Mouse (Mus musculus): ENCODE results near the gene Adamts5. TPM values are rescaled to one million over a fixed set of nuclear protein-coding genes. Genes with fewer than 3 reads are reported as not detected.

Gene Adamts5
- polyA plus RNA-seq, 1 experiment from 2014 or later, result 7.5 TPM

DNA sequence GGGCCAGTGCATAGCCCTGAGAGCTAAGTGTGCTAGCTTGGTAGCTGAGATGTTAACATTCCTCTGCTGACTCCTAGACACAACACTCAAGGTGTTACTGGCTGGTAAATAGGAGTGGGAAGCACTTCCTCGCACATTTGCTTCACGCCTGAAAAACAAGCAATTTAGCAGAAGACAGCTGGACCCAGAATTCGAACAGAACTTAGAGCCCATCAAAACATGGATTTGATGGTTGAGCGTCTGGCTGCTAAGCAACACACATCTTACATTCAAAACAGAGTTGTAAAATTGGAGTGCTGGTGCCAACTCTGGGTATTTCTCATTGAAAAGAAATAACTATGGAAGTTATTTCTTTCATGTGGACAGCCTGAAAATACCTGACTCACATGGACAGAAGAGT is 5.7 kb downstream of the Adamts5 start:
- 71% methylated on average over 4 of the region's 4 CpGs for WGBS
- no peak overlapping the region for H3K4me3 ChIP-seq (replicated peaks)
- H3K36me3 ChIP-seq, result no peaks in the 10 kb centered on the region
- H3K9ac ChIP-seq (replicated peaks), result no peak overlapping the region
- H3K4me2 ChIP-seq, result no peak overlapping the region
- no peaks in the 10 kb centered on the region for H3K9me3 ChIP-seq
- H3K27ac ChIP-seq, result no peak overlapping the region
- H3K4me1 ChIP-seq (replicated peaks), result peaks cover 34% of the 10 kb centered on the region
- H3K27me3 ChIP-seq, result peaks cover 19% of the 10 kb centered on the region
- no peak for ATAC-seq (ENCODE audit: insufficient number of reproducible peaks, insufficient read depth, low FRiP score, low TSS enrichment, low read depth)

DNA sequence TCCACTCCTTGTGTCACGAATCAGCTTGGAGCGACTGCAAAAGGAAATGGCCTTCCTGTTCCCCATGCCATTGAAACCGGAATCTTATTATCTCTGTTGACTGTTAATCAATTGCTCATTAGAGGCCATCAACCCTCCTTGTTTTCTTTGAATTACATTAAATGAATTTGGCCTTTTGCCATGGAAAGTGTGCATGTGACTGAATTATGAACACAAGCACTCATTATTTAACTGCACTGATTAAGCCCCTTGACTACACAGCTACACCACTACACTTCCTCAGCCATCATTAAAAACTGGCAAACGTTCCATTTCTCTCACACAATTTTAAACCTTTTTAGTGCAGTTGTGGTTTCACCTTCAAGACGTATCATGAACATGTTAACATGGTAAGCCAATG is 11.8 kb downstream of the Adamts5 start:
- WGBS, result 50% methylated on average over 5 of the region's 5 CpGs
- Histone ChIP-seq H3K27me3 (no peaks in the 10 kb centered on the region), H3K4me1 (replicated peaks) (peaks cover 12% of the 10 kb centered on the region), H3K4me2 (no peak overlapping the region), H3K9me3 (no peaks in the 10 kb centered on the region), H3K9ac (replicated peaks) (no peak overlapping the region), H3K4me3 (replicated peaks) (no peak overlapping the region), H3K36me3 (no peaks in the 10 kb centered on the region), H3K27ac (no peak overlapping the region)
- no peak for ATAC-seq (ENCODE audit: insufficient number of reproducible peaks, insufficient read depth, low FRiP score, low TSS enrichment, low read depth)

DNA sequence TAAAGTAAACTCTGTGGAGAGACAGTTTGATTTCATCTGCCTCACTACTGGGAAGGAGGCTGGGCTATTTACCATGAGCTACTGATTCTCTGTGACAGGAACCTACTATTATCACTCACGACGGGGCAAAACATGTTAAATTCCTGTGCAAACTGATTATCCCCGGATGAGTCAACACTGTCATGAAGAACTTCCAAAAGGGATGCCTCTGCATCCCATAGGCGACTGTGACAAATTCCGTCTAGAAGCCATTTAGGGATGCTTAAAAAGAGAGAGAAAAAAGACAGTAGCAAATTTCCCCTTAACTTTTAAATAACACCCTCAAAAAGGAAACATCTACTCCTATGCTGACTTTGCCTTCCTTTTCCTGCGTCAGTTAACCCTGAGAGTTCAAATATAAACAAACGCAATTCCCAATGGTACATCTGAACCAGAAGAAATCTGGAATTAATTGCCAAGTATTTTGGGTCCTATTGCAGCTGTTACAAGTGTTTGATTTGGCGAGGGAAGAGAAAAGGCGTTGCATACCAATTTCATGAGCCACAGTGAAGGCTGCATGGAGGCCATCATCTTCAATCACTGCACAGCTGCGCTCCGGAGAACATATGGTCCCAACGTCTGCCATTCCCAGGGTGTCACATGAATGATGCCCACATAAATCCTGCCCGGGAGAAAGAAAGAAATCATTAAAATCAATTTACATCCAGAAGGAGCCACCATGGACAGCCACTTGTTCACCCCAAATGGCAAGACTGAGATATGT is 14.2 kb downstream of the Adamts5 start:
- ATAC-seq (ENCODE audit: insufficient number of reproducible peaks, insufficient read depth, low FRiP score, low TSS enrichment, low read depth), result peak; percentile 54; the same call in 1 of the 2 replicates
- H3K27me3 ChIP-seq, result no peaks in the 10 kb centered on the region
- no peaks in the 10 kb centered on the region for H3K9me3 ChIP-seq
- 43% methylated on average over 13 of the region's 13 CpGs for WGBS
- peaks cover 18% of the 10 kb centered on the region for H3K4me1 ChIP-seq (replicated peaks)
- H3K4me3 ChIP-seq (replicated peaks), result no peak overlapping the region
- no peak overlapping the region for H3K9ac ChIP-seq (replicated peaks)
- H3K27ac ChIP-seq, result peak overlapping the region; percentile 8; the same call in 1 of the 2 replicates
- no peaks in the 10 kb centered on the region for H3K36me3 ChIP-seq
- no peak overlapping the region for H3K4me2 ChIP-seq

DNA sequence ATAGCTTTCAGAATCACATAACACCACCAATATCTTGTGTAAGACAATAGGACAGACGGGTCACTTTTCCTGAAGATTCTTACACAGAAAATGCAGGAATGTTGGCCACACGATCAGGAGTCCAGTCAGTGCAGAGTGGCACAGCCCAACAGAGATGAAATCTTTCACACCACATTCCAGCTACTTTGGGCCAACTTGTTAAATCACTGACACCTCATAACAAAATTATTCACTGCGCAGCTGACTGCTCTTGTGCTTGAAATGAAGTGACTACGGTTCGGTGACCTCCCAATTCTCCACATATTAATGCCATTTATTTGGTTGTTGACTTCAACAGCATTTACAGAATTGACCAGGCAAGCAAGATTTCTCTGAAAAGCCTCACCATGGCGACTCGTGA is 22.6 kb downstream of the Adamts5 start:
- Histone ChIP-seq H3K4me3 (replicated peaks) (no peak overlapping the region), H3K9ac (replicated peaks) (no peak overlapping the region), H3K27ac (no peak overlapping the region), H3K27me3 (no peaks in the 10 kb centered on the region), H3K4me1 (replicated peaks) (peaks cover 23% of the 10 kb centered on the region), H3K4me2 (no peak overlapping the region), H3K9me3 (no peaks in the 10 kb centered on the region), H3K36me3 (peaks cover 13% of the 10 kb centered on the region)
- WGBS, result 68% methylated on average over 7 of the region's 7 CpGs
- no peak for ATAC-seq (ENCODE audit: insufficient number of reproducible peaks, insufficient read depth, low FRiP score, low TSS enrichment, low read depth)

DNA sequence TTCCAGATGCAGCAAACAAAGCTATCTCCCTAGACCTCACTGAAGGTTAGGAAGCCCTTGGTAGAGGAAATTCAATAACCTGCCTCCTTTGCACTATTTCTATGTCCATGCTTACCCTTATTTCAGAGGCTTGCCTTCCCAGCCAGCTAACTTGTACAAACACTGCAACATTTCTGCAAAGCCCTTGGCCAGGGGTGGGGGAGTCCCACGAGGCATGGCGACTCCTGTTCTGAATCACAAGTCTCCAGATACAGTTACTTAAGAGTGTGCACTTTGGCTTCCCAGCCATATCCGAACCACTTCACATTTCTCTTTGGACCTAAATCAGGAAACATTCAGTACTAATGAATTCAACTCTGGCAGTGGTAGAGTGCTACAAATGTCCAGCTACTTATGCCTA is 27.5 kb downstream of the Adamts5 start:
- no peaks in the 10 kb centered on the region for H3K9me3 ChIP-seq
- H3K4me1 ChIP-seq (replicated peaks), result peaks cover 3% of the 10 kb centered on the region
- no peaks in the 10 kb centered on the region for H3K27me3 ChIP-seq
- H3K4me3 ChIP-seq (replicated peaks), result no peak overlapping the region
- 64% methylated on average over 3 of the region's 3 CpGs for WGBS
- no peak overlapping the region for H3K27ac ChIP-seq
- peaks cover 15% of the 10 kb centered on the region for H3K36me3 ChIP-seq
- no peak overlapping the region for H3K4me2 ChIP-seq
- no peak overlapping the region for H3K9ac ChIP-seq (replicated peaks)
- no peak for ATAC-seq (ENCODE audit: insufficient number of reproducible peaks, insufficient read depth, low FRiP score, low TSS enrichment, low read depth)

DNA sequence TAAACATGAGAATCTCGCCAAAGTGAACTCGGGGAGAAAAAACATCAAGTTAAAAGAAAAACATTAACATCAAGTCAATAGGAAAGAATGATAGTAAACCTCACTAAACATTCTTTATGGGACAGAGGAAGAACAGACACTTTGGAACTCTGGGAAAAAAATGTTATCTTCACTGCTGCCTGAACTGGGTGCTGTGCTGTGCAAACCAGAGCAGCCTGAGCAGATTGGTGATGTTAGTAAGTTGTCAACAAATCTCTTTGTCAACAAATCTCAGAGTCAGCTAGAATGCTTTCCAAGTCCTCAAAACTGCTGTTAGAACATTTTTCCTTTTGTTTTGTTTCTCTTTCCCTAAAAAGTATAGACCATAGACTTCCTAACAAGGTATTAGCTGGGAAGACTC is 29.7 kb downstream of the Adamts5 start:
- H3K4me3 ChIP-seq (replicated peaks), result no peak overlapping the region
- peaks cover 13% of the 10 kb centered on the region; the same call in 1 of the 2 replicates for H3K36me3 ChIP-seq
- no peak overlapping the region for H3K9ac ChIP-seq (replicated peaks)
- ATAC-seq (ENCODE audit: insufficient number of reproducible peaks, insufficient read depth, low FRiP score, low TSS enrichment, low read depth), result no peak
- H3K4me1 ChIP-seq (replicated peaks), result peaks cover 10% of the 10 kb centered on the region
- no peaks in the 10 kb centered on the region for H3K27me3 ChIP-seq
- H3K27ac ChIP-seq, result no peak overlapping the region
- 75% methylated on average over 2 of the region's 2 CpGs for WGBS
- H3K4me2 ChIP-seq, result no peak overlapping the region
- no peaks in the 10 kb centered on the region for H3K9me3 ChIP-seq

DNA sequence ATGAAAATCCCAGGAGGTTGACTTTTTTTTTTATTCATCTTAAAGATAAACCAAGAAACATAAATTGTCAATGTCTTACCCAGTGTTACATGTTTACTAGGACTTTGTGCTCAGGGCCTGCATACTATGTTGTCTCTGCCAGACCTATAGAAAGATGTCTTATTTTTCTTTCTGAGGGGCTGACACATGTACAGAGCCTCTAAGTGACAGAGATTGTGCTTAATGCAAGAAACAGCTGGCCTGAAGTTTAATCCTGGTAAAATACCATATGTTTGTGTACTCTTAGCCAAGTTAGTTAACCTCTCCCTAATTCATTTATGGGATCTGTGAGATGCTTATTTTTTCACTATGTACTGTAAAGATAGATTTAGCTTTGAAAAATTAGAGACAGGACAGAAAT is 30.4 kb downstream of the Adamts5 start:
- Histone ChIP-seq H3K27me3 (no peaks in the 10 kb centered on the region), H3K4me2 (no peak overlapping the region), H3K36me3 (peaks cover 16% of the 10 kb centered on the region; the same call in 1 of the 2 replicates), H3K4me3 (replicated peaks) (no peak overlapping the region), H3K4me1 (replicated peaks) (peaks cover 10% of the 10 kb centered on the region), H3K9me3 (no peaks in the 10 kb centered on the region), H3K27ac (no peak overlapping the region), H3K9ac (replicated peaks) (no peak overlapping the region)
- no peak for ATAC-seq (ENCODE audit: insufficient number of reproducible peaks, insufficient read depth, low FRiP score, low TSS enrichment, low read depth)

DNA sequence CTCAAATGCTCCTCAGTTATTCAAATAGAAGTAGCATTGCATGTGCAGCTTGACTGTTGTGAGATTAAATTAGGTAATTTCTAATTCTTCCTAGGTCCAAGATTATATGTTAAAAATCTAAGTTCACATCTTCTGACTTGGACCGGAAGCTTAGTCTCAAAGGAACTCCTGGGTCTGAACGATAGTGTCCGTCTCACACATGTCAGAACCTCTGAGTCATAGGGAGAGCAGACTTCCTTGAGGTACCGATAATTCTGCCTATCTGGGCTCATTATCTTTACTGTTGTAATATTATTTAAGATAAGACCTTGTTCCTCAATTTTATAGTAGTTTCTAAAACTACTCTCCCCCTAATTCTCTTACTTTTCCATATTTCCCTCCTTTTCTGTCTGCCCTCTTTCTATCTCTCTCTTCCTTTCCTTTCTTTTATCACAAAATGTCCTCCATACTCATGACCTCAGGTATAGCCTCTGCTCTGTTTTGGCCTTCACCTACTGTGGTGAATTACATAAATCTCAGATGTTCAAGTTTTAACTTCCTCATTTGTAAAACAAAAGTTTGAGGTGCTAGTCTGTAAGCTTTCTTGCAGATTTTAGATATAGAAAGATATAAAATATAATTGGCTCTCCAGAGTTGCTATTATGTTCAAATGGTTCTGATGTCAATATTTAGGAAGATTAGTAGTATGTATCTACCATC is 36.8 kb downstream of the Adamts5 start:
- Histone ChIP-seq H3K4me1 (replicated peaks) (peaks cover 10% of the 10 kb centered on the region), H3K27me3 (no peaks in the 10 kb centered on the region), H3K4me2 (no peak overlapping the region), H3K27ac (no peak overlapping the region), H3K36me3 (peaks cover 23% of the 10 kb centered on the region), H3K9me3 (no peaks in the 10 kb centered on the region), H3K4me3 (replicated peaks) (no peak overlapping the region), H3K9ac (replicated peaks) (no peak overlapping the region)
- WGBS, result 96% methylated on average over 4 of the region's 4 CpGs
- no peak for ATAC-seq (ENCODE audit: insufficient number of reproducible peaks, insufficient read depth, low FRiP score, low TSS enrichment, low read depth)

DNA sequence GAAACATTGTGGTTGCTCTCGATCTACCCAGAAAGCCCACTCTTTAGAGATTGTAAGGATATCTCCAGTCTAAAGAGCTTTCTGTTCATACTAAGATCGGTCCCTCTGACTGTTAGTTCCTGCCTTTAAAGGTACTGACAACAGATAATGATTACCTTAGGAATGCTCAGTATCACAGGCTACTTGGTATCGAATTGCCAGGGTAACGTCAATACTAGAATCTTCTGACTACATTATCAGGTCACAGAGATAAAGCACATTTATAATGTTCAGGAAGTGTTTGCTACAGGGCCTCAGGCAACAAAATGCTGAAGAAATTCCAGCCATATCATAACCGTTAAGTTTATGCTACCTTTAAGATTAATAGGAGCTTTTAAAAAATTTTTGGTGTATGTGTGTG is 47.1 kb downstream of the Adamts5 start:
- H3K4me2 ChIP-seq, result no peak overlapping the region
- H3K9me3 ChIP-seq, result no peaks in the 10 kb centered on the region
- no peak for ATAC-seq (ENCODE audit: insufficient number of reproducible peaks, insufficient read depth, low FRiP score, low TSS enrichment, low read depth)
- no peaks in the 10 kb centered on the region for H3K36me3 ChIP-seq
- H3K9ac ChIP-seq (replicated peaks), result no peak overlapping the region
- H3K27me3 ChIP-seq, result no peaks in the 10 kb centered on the region
- H3K4me3 ChIP-seq (replicated peaks), result no peak overlapping the region
- no peak overlapping the region for H3K27ac ChIP-seq
- H3K4me1 ChIP-seq (replicated peaks), result no peaks in the 10 kb centered on the region
- 89% methylated on average over 5 of the region's 5 CpGs for WGBS

DNA sequence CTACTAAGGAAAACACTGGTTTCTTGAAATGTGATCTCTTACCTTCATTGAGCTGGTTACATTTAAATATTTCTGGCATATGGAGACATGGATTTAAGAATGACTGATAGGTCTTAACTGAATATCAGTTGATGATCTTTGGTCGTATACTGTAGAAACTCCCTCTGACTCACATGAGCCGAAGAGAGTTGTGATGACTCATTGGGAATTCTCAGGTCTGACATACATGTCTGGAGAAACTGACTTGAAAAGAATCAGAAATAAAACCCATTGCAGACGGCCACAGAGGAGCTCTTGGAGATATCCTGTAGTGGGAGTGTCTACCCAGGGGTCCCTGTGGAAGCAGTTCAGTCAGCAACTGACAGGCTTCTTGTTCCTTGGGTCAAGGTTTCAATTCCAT is 74.6 kb downstream of the Adamts5 start:
- H3K36me3 ChIP-seq, result no peaks in the 10 kb centered on the region
- ATAC-seq (ENCODE audit: insufficient number of reproducible peaks, insufficient read depth, low FRiP score, low TSS enrichment, low read depth), result no peak
- H3K9me3 ChIP-seq, result no peaks in the 10 kb centered on the region
- no peaks in the 10 kb centered on the region for H3K4me1 ChIP-seq (replicated peaks)
- no peaks in the 10 kb centered on the region for H3K27me3 ChIP-seq
- no peak overlapping the region for H3K9ac ChIP-seq (replicated peaks)
- H3K4me3 ChIP-seq (replicated peaks), result no peak overlapping the region
- H3K27ac ChIP-seq, result no peak overlapping the region
- 77% methylated on average over 3 of the region's 3 CpGs for whole genome bisulfite sequencing
- H3K4me2 ChIP-seq, result no peak overlapping the region

DNA sequence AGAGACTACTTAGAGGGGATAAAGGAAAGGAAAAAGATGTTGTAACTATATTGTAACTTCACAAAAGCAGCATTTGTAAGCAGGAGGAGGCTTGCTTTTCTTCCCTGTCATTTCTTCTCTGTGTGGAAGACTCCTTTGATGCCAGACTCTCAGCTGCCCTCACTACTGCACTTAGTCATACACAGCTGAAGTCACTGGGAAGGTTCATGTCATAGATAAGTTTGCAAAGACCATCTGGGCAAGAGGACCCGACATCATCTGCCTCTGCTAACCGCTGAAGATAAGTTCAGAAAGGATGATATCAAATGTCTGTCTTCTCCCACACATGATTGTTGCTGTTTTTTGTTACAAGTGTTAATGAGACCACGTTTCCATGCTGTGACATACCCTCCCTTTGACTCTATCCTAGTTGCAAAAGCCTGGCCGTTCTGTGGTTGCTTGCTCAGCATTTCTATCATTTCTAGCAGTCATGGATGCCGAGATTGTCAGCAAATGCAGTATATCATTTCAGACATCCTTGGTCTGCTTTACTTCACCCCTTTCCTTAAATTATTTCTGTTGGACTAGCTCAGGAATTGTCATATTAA is 79.2 kb downstream of the Adamts5 start:
- WGBS, result 78% methylated on average over 5 of the region's 5 CpGs
- Histone ChIP-seq H3K27me3 (no peaks in the 10 kb centered on the region), H3K9ac (replicated peaks) (no peak overlapping the region)

More for the DNA sequence above, 79.2 kb downstream of the Adamts5 start:
- Histone ChIP-seq H3K4me3 (replicated peaks) (no peak overlapping the region), H3K36me3 (no peaks in the 10 kb centered on the region), H3K27ac (no peak overlapping the region), H3K4me1 (replicated peaks) (no peaks in the 10 kb centered on the region), H3K9me3 (no peaks in the 10 kb centered on the region), H3K4me2 (no peak overlapping the region)
- no peak for ATAC-seq (ENCODE audit: insufficient number of reproducible peaks, insufficient read depth, low FRiP score, low TSS enrichment, low read depth)

All from limb, embryonic 12.5 days (tissue).